Mouse (Mus musculus): Measurements from ENCODE around the gene A230050P20Rik.
A peak's percentile ranks its signal among the peaks of the same experiment; 100 is the strongest.

A230050P20Rik gene

GRCm38 (mm10) chr9:20873521-20873920 lies 5.1 kb downstream of the A230050P20Rik start:
- no peak for DNase-seq (ENCODE audit: low read depth in 1 of 2, low spot score in 2 of 2)

- no peak for DNase-seq (ENCODE audit: low read depth in 1 of 2, low spot score in 2 of 2)
Measured at GRCm38 (mm10) chr9:20875021-20875790, 6.8 kb downstream of the A230050P20Rik start.

- DNase-seq (ENCODE audit: low read depth in 1 of 2, low spot score in 2 of 2) = no peak
Measured at GRCm38 (mm10) chr9:20876318-20877117, 8.1 kb downstream of the A230050P20Rik start.

DNA sequence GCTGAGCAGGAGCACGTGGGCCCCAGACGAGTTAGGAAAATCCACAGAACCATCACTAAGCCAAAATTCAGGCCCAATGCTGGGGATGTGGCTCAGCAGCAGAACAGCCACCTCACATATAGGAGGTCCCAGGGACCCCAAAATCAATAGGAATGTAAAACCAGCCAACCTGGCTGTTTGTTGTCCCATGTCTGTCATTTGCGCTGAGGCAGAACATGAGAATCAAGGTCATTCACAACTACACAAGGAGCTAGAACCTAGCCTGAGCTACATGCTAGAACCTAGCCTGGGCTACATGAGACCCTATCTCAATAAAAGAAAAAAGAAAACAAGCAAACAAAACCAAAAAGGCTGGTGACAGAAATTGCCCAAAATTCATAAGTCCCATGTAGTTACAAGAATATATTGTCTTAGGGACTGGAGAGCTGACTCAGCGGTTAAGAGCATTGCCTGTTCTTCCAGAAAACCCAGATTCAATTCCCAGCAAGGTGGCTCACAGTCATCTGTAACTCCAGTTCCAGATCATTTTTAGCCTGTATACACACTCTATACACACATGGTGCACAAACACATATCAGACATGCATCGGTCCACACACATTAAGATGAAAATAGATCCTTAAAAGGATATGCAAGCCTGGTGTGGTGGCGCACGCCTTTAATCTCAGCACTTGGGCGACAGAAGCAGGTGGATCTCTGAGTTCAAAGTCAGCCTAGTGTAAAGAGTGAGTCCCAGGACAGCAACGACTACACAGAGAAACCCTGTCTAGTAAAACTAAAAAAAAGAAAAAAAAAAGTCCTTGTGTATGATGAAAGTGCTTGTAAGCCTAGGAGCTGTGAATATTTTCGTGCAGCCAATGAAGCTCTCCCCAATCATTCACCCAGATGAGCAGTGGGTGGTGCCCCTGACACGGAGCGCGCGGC lies 8.9 kb downstream of the A230050P20Rik start:
- no peak for DNase-seq (ENCODE audit: low read depth in 1 of 2, low spot score in 2 of 2)

DNA sequence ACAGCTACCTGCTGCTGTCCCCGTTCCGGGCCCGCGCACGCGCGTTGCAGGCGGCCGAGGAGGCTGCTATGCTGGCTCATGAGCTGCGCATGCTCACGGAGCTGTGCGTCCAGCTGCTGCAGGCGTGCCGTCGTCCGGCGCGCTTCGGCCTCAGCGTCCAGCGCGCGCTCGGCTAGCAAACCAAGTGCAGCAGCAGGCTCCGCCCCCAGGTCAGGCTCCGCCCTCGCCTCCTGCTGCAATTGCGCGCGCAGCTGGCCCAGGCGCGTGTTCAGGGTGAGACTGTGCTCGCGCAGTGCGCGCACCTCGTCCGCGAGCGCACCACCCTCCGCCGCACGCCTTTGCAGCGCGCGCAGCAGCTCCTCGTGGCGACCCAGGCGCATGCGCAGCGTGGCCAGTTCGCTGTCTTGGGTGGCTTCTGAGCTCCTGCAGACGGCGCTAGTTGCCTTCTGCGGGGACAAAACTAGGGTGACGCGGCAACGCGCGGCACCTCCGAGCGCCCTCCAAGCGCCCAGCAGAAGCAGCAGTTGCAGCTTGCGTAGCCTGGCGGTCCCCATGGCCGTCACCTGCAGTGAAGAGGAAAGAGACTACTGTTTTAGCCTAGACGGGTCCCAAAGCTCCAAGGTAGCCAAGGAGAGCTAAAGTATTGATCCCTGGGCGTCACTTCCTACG lies 9.7 kb downstream of the A230050P20Rik start:
- peak; percentile 99 for DNase-seq (ENCODE audit: low read depth in 1 of 2, low spot score in 2 of 2)

- DNase-seq (ENCODE audit: low read depth in 1 of 2, low spot score in 2 of 2) = no peak
Measured at GRCm38 (mm10) chr9:20878710-20879065, 10.2 kb downstream of the A230050P20Rik start.

DNA sequence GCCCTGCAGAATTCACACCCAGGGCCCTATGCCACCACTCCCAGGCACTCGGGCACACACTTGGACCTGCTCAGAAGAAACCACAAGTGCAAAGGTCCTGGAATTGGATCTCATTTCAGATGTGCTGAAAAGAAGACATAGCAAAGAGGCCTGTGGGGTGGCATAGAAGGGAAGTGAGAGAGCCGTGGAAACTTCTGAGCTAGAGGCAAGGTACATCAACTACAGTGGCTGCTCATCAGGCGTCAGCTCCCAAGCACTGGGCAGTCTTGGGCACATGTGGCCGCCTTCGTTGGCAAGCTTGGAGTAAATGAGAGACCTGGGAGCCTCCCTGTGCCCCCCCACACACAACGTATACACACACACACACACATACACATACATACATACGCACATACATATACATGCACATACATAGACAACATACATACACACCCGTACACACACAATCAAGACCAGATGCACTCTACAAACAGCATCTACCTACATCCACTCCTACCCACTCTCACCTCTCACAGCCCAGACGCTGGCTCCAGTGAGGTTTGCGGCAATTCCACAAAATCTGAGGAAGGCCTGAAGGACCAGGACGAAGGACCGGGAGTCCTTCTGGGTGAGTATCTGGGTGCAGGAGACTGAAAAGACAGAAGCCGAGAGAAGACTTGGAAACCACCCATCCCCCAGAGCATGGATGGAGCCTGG lies 10.8 kb downstream of the A230050P20Rik start, which contains the start of gene Angptl6:
Angptl6 (minus strand) TSS at position 631 of the 696 bp plus-strand sequence.
- DNase-seq (ENCODE audit: low read depth in 1 of 2, low spot score in 2 of 2) = no peak

GRCm38 (mm10) chr9:20886563-20886962 lies 18.1 kb downstream of the A230050P20Rik start:
- DNase-seq (ENCODE audit: low read depth in 1 of 2, low spot score in 2 of 2) = no peak

DNA sequence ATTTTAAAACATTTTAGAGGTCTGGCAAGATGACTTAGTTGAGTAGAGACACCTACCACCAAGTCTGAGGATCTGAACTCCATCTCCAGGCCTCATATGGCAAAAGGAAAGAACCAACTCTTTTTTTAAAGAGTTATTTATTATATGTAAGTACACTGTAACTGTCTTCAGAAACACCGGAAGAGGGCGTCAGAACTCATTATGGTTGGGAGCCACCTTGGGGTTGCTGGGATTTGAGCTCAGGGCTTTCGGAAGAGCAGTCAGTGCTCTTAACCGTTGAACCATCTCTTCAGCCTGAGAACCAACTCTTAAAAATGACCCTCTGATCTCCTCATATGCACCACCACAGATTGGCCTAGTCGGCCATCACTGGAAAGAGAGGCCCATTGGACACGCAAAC lies 18.7 kb downstream of the A230050P20Rik start:
- no peak for DNase-seq (ENCODE audit: low read depth in 1 of 2, low spot score in 2 of 2)

- DNase-seq (ENCODE audit: low read depth in 1 of 2, low spot score in 2 of 2) = peak; percentile 86 to 89
Measured at GRCm38 (mm10) chr9:20887704-20888385, 19.4 kb downstream of the A230050P20Rik start, which contains the start of gene Ppan. TSS of gene Ppan (plus strand) at chr9:20888175.

DNA sequence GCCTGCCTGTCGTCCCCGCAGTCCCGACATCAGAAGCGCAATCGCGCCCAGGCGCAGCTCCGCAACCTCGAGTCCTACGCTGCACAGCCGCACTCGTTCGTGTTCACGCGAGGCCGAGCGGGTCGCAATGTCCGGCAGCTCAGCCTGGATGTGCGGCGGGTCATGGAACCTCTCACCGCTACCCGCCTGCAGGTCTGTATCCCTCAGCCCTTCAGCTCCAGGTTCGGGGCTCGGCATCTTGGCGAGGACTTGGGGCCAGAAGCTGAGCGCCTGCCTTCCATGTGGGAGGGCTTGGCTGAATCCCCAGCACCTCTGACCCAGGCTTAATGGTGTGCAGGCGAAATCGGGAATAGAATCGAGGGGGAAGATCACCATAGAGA lies 19.9 kb downstream of the A230050P20Rik start:
- DNase-seq (ENCODE audit: low read depth in 1 of 2, low spot score in 2 of 2) = no peak

DNA sequence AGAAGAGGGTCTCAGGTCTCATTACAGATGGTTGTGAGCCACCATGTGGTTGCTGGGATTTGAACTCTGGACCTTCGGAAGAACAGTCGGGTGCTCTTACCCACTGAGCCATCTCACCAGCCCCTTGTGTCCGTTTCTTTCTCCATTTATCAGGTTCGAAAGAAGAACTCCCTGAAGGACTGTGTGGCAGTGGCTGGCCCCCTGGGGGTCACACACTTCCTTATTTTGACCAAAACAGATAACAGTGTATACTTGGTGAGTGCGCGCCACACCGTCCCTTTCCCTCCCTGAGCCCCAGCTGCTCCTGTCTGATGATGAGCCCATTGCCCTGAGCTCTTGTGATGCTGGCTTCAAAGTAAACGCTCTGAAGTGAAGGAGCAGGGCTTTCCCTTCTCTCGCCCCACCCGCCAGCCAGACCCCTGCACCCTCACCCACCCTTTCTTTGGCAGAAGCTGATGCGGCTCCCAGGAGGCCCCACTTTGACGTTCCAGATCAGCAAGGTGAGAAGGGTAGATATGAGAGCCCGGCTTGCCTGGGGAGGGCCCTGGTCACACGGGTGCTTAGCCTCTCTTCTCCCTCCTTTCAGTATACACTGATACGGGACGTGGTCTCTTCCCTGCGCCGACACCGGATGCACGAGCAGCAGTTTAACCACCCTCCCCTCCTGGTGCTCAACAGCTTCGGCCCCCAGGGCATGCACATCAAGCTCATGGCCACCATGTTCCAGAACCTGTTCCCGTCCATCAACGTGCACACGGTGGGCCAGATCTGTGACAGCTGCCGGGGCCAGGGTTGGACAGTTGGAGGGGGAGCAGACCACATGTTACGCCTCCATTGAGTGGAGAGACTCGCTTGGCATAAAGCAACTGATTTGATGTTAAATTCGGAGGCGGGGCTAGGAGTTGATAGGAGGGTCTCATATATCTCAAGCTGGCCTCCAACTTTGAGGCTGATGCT lies 21.0 kb downstream of the A230050P20Rik start:
- DNase-seq (ENCODE audit: low read depth in 1 of 2, low spot score in 2 of 2) = no peak

- DNase-seq (ENCODE audit: low read depth in 1 of 2, low spot score in 2 of 2) = no peak
Measured at GRCm38 (mm10) chr9:20890411-20890810, 22.0 kb downstream of the A230050P20Rik start.

DNA sequence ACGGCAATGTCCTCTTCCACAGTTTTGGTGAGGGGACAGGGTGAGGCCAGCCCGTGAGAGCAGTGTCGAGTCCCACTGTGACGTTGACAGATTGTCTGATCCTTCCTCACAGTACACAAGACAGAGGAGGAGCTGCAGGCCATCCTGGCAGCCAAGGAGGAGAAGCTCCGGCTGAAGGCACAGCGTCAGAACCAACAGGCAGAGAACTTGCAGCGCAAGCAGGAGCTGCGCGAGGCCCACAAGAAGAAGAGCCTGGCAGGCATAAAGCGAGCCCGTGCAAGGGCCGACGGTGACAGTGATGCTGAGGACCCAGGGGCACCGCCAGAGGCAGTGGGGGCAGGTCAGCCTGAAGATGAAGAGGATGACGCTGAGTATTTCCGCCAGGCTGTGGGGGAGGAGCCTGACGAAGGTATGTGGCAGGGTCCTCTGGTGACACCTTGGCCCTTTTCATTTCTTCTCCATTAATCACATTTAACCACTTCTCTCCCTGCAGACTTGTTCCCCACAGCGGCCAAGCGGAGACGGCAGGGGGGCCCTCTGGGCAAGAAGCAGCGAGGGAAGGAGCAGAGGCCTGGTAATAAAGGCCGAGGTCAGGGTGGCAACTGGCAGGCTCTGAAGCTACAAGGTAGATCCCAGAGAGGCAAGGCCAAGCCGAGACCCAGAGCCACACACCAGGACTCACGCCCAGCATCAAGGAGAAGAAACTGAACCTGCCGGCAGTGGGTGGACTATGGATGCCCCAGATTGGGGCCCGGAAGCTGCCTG lies 23.1 kb downstream of the A230050P20Rik start:
- DNase-seq (ENCODE audit: low read depth in 1 of 2, low spot score in 2 of 2) = no peak

GRCm38 (mm10) chr9:20892104-20892653 lies 23.7 kb downstream of the A230050P20Rik start:
- no peak for DNase-seq (ENCODE audit: low read depth in 1 of 2, low spot score in 2 of 2)

DNA sequence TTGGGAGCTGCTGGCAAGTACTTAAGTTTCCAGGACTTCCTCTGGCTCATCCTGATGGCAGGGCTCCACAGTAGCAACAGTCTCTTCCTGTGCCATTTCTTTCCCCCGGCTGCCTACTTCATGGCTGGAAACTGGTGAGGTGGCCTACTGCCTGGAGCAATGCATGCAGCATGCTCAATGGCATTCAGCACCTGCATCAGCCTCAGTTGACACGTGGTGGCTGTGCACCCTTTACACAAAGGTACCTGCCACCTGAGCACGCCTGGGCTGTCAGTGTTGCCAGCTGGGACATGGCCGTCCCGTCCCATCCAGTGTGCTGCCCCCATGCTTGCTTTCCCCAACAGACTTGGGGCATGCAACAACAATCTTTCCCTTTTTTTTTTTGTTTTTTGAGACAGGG lies 24.6 kb downstream of the A230050P20Rik start:
- DNase-seq (ENCODE audit: low read depth in 1 of 2, low spot score in 2 of 2) = no peak

GRCm38 (mm10) chr9:20893590-20894343 lies 25.3 kb downstream of the A230050P20Rik start:
- DNase-seq (ENCODE audit: low read depth in 1 of 2, low spot score in 2 of 2) = no peak
